Mouse (Mus musculus) heart, postnatal 10 days (tissue): Measurements from ENCODE around the gene Tmem181a. TPM values are rescaled to one million over a fixed set of nuclear protein-coding genes. Genes with fewer than 3 reads are reported as not detected.
A peak's percentile ranks its signal among the peaks of the same experiment; 100 is the strongest.
"Not testable (repeated sequence)": the region's sequence is repeated elsewhere in the genome, so short reads cannot be mapped to it uniquely, and the experiment has no call there.

Experiments used
- DNase-seq, 2 experiments: peaks; one replicate each; pipeline ENCODE4 v3.0.0; 2021
- intact Hi-C: fragments of 180-260 bp; cut with DNase I; formaldehyde crosslinking; loops from one replicate; pipeline ENCODE4 v1.15.1; 2025
- total RNA-seq, 2 experiments: library from RNA; stranded (reverse); gene quantifications; 2 replicates each; pipeline ENCODE4 v1.2.3; 2021

Tmem181a gene
- total RNA-seq, 2 experiments from 2014 or later: 12.2 to 12.4 TPM

DNA sequence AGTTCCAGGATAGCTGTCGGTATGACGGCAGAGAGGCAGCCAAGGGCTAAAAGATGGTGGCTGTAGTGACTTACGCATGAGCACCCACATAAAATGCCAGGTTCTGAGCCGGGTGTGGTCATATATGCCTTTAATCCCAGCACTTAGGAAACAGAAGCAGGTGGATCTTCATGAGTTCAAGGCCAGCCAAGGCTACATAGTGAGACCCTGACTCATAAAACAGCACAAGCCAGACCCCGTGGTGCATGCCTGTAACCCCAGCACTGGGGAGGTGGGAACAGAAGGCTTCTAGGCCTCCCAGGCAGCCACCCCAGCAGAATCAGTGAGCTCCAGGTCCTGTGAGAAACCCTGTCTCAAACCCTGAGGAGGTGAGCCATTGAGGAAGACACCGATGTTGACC is 48.2 kb downstream of the Tmem181a start:
- DNase-seq, intact Hi-C loops: not testable (repeated sequence)

DNA sequence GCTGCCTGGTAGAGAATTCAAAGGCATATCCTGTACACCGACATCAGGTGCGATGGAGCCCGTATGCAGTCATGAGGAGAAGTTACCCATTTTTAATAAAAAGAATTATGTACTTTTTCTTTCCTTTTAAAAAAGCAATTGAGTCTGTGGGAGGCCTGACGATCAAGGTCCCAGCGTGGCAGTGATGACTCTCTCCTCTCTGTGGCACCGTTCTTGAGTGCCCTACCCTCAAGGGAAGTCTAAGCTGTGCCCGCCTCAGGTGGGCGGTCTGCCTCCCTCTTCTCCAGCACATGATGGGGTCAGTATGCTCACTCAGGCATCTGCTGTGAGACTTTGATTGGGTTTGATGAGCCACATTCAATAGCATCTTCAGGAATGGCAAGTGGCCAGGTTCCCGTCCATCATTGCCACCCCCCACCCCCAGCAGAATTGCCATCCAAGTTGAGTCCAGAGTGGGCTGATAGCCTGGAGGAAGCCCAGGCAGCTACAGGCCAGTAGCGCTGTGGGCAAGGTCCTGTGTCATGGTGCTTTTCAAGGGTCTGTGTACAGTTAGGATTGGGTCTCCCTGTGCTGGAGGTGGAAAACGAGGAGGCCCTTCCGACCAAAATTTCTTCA is 49.1 kb downstream of the Tmem181a start:
- intact Hi-C loops, DNase-seq: not testable (repeated sequence)

DNA sequence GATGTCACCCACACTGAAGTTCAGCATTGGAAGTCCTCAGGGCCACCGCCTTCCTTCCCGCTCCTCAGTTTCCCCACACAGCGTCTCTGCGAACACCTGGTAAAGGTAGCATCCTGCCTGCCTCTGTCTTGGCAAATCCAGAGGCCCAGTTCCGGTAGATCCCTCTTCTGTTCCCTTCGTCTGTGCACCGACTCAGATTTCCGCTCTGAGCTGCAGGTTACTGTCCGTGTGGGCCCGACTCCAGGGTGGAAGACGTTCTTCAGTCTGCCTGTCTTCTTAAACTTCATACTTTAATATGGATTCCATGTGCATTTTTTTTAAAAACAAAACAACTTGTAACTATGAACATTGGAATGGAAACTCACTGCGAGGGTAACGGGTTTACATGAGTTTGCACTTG is 49.8 kb downstream of the Tmem181a start:
- intact Hi-C loops, DNase-seq: not testable (repeated sequence)

DNA sequence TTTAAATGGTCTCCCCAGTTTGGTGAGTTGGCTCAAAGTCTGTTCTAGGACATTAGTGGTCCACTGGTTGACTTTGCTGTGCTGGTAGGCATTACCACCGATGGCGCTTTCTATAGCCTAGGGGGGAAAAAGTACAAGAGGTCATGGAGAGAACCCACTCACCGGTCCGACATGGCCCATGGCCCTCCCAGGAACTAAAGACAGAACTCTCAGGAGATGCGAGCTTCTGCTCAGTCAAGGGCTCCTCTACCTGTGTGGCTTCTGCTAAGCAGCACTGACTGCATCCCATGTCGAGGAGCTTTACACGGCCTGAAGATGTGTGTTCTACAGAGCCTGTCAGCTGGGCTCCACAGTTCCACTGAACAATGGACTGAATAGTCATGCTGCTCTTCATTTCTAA is 55.1 kb downstream of the Tmem181a start:
- intact Hi-C loops, DNase-seq: not testable (repeated sequence)

DNA sequence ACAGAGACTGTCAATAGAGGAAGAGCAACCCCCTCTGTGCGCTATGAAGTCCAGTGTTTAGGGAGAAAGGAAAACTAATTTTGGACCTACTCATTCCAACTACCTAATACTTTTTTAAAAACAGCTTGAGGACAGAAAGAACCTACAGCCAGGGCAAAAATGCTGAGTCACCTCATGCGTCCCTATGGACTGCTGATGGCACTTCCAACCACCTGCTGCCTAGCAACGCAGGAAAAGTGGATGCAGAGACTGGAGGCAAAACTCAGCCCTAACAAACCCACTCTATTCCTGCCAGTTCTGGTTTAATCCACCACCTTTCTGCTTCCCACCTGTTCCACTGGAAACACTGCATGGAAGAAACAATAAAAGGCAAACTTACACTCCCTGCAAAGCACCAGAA is 56.1 kb downstream of the Tmem181a start:
- DNase-seq, intact Hi-C loops: not testable (repeated sequence)

DNA sequence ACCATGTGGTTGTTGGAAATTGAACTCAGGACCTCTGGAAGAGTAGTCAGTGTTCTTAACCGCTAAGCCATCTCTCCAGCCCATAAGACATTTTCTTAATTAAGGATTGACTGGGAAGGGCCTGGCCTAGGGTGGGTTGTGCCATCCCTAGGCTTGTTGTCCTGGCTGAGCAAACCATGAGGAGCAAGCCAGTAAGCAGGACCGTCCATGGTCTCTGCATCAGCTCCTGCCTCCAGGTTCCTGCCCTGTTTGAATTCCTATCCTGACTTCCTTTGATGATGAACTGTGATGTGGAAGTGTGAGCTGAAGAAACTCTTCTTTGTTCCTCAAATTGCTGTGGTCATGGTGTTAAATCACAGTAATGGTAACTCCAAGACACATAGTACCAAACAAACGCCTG is 57.8 kb downstream of the Tmem181a start:
- intact Hi-C loops, DNase-seq: not testable (repeated sequence)

DNA sequence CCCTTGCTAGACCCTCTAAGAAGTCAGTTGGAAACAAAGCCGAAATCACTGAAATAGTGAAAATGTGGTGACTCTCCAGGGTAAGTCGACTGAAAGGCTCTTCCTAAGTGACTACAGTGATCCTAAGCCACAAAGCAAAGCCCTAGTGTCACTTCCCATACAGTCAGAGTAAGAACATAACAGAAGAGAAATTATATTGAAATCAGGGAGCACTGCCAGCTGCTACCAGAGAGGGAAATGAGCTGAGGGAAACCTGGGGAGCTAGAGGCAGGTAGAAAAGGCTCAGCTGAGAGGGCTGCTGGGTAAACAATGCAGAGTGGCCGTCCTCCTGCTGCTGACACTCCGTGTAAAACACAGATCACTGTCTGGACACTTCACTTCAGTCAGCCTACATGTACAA is 59.0 kb downstream of the Tmem181a start:
- DNase-seq: peak; percentile 21 to 27
- intact Hi-C loops: not testable (repeated sequence)

DNA sequence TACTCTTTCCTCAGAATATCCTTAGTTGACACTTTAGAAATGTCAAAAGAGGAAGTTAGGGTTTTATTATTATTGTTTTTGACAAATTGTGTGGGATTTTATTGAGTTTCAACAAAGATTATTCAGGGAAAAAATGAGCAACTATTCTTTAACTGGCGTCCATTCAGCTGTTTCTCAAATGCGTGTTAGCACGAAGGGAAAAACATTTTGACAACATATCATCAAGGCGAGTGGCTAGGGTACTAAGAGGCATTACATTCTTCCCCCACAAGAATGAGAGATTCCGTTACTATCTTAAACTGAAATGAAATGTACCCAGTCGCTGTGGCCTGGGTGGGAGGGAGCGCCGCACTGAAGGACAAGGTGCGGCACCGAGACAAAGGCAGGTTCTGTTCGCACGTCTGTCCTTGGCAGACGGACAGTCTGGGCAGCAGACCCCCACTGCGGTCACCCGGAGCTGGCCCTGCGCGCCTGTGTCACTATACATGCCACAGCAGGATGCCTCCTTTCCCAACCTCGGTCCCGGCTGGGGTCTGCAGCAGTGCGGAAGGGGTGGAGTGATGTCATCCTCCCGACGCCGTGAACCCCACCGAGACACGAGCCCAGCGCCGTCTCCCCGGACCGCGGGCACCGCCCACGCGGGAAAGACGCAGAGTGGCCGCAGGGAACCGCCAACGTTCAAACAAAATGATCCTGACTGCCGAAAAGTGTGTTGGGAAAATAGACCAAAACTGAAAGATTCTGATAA is 59.9 kb downstream of the Tmem181a start:
- intact Hi-C loops: not testable (repeated sequence)
- DNase-seq: peak; percentile 62 to 75

DNA sequence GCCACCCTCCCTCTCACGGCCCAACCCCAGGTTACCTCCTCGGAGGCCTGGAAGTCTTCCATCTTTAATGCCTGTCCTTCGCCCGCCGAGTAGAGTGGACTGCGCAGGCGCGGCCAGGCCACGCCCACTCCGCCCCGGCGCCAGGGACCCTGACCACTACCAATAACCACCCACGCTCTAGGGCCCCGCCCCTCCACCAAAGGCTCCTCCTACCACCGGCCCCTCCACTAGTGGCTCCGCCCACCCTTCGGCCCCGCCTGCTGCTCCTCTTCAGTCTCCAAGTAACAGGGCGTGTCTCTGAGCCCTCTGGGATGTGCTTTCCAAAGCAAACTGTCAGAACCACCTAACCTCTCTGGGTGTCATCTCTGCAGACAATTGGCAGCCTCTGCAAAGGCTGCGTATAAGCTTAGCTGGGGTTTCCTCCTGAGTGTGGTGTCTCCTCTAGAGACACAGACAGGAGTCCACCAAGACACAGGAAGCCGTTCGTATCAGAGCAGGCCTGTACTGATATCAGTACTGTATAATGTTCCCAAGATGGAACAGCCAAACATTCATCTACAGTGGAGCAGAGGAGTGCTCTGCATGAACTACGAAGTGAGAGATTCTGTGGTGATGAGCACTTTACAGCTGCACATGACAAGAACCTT is 60.8 kb downstream of the Tmem181a start, which contains the start of gene Dynlt1a:
Dynlt1a (minus strand) TSS at position 162 of the 647 bp plus-strand sequence.
- peak; percentile 96 to 97 for DNase-seq
- intact Hi-C loops: not testable (repeated sequence)

DNA sequence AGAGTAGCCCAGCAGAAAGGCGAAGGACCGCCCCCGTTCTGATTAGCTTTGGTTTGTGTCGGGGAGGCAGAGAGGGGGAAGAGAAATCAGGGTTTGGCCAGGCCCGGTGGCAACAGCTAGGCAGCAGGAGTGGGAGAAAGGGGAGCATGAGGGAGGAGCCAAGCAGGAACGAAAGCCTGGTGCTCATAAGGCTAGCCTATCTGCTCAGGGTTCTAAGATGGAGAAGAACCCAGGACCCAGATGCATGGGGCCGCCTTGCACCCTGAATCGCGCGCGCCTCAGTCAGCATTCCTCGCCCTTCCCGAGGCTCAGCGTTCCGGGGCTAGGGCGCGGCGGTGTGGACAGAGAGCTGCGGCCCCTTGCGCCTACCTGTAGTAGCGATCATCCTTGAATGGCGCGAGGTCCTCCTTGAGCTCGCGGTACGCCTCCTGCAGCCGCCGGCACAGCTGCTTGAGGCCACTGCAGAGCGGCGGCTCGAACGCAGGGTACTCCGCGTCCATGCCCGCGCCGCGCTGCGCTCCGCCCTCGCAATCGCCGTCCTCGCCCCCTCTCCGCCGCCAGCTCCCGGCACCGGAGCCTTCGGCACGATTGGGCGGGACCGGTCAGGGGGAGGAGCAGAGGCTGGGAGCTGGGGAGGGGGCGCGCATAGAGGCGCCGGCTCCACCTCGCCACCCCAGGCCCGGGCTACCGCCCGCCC is 64.6 kb downstream of the Tmem181a start:
- intact Hi-C loops, DNase-seq: not testable (repeated sequence)

DNA sequence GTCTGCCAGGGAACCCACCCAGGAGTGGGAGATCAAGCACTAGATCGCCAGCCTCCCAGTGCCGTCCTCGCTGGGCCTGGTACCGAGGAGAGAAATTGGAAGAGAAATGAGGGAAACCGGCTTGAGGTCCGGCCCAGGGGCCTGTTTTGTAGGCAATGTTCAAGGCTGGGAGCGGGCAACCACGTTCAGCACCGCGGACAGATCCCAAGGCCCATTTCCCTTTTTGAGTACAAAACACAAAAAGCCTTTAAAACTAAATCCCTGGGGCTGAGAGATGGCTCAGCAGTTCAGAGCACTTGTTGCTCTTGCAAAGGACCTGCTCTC is 65.1 kb downstream of the Tmem181a start:
- DNase-seq, intact Hi-C loops: not testable (repeated sequence)

DNA sequence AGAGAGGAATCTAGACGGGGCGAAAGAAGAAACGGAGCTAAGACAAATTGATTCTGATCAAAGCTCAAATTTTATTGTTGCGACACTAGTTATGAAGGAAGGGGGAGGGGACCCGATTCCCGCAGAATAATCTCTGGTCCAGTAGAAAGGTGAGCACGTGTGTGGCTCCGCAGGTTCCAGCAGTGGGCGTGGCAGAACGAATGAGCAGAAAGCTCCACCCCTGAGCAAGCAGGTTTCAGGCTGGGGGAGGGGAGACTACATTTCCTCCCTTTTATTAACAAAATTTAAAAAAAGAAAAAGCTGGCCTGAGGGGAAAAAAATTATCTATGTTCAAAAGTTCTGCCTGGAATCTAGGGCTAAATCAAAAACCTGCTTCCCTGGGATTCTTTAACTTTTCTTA is 68.4 kb downstream of the Tmem181a start:
- intact Hi-C loops: not testable (repeated sequence)

DNA sequence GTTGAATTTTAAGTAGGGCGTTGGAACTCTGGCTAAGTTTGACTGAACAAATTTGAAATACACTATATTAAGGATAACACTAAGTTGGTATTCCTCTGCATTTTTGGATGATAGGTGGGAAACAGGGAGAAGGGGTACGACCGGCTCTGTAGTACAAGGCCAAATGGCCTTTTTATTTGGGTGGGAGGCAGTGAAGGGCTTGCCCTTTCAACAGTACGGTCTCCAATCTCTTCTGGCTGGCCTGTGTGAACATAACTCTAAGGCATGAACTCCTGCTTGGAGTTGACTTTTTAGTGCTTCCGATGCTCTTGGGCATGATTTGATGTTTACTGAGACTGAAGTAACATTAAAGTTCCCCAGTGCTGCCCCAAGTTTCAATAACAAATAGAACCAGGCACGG is 68.9 kb downstream of the Tmem181a start:
- DNase-seq, intact Hi-C loops: not testable (repeated sequence)

More for the DNA sequence above, 68.4 kb downstream of the Tmem181a start:
- DNase-seq: not testable (repeated sequence)

DNA sequence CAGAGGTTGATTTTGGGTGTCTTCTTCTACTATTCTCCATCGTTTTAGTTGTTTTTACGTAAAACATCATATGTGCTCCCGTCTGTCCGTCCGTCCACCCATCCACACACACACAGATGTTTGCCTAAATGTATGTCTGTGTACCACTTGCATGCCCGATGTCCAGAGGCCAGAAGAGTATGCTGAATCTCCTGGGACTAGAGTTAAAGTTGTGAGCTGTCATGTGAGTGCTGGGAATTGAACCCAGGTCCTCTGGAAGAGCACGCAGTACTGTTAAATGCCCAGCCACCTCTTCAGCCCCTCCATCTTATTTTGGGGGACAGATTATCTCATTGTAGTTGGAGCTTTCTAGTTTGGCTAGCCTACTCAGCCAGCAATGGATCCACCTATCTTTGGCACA is 70.9 kb downstream of the Tmem181a start:
- DNase-seq, intact Hi-C loops: not testable (repeated sequence)

DNA sequence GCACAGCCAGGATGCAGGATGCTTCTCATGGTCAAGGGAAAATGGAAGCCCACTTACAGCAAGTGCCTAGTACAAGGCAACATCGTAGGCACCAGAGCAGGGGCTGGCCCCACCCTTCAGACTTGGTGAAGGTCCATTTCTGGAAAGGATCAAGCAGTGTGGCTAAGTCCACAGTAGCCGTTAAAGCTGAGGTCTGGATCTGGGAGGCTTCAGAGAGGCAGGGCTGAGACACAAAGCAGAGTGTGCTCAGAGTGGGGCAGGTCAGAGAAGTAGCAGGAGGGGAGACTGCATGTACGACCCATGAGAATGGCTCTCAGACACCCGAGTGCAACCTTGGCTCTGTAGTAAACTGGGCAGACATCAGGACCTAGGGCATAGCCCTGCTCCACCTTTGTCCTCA is 72.3 kb downstream of the Tmem181a start:
- DNase-seq, intact Hi-C loops: not testable (repeated sequence)

DNA sequence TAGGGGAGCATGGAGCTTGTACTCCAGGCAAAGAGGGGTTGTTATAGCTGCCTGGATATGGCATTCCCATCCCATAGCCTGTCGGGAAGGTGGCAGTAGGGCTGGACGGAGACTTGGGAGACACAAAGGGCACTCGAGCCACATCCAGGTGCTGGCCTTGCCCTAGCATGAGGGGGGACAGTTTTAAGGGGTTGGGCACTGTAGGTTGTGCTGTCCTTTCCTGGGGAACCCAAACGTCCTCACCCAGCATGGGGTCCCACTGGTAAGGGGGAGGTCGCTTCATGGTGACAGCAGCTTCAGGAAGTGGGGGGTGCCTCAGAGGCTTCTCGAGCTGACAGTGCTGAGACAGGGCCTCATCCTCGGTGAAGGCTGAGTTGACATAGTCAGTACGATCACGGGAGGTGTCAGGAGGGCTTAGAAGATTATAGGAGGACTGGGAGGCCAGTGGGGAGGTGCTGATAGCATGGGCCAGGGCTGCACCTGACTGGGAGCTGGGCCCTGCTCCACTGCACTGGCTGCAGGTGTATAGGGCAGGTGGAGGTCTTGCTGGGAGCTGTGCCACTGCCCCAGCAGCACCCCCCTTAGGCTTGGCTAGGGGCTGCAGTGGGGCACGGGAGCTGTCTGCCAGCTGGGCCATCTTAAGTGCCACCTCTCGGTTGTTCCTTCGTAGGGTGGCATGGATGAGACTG is 86.1 kb downstream of the Tmem181a start:
- intact Hi-C loops: not testable (repeated sequence)

DNA sequence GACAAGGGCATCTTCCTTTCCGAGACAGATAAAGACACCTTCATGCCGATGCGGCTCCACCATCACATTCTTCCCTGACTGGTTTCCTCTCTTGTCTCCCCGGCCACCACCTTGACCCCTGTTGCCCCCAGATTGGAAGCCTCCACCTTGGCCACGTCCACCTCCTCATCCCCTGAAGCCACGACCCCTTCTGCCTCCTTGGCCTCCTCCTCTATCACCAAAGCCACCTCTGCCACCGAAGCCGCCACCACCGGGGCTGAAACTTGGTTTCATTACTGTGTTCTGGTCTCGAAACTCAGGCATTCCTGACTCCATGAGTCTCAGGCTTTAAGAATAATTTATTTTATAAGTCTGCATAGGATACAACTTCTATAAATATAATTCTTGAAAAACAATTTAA is 98.6 kb downstream of the Tmem181a start:
- intact Hi-C loops, DNase-seq: not testable (repeated sequence)

More for the DNA sequence above, 86.1 kb downstream of the Tmem181a start:
- DNase-seq: not testable (repeated sequence)
